Mouse (Mus musculus): ENCODE measurements around the gene Olfr1274-ps. TPM values are rescaled to one million over a fixed set of nuclear protein-coding genes. Genes with fewer than 3 reads are reported as not detected.
"Not testable (repeated sequence)": the region's sequence is repeated elsewhere in the genome, so short reads cannot be mapped to it uniquely, and the experiment has no call there.

The Olfr1274-ps gene
- total RNA-seq (2021) = not detected

DNA sequence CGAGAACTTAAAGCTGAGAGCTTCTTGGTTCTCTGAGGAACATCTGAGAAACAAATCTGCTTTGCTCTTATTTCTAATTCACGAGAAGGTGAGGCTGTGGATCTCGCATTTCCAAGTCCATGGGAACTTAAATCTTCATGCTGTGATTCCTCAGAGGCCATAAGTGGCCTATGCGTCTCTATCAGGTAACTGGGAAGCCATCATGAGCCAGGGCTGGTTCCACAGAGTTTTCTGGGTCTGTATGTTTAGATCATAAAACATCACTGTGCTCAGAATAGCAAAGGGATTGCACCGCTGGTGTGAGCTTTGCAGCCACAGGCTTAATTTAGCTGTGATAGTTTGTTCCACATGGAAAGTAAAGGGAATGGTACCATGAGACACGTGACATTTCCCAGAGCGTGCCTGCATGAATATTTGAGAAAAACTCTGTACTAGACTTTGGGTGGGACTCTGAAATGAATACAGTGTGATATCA, at the start of gene Olfr1274-ps:
Gene Olfr1274-ps (plus strand): TSS at position 51 of the 475 bp plus-strand sequence.
- not testable (repeated sequence) for DNase-seq (ENCODE audit: extremely low spot score in 1 of 2, low spot score in 1 of 2)

DNA sequence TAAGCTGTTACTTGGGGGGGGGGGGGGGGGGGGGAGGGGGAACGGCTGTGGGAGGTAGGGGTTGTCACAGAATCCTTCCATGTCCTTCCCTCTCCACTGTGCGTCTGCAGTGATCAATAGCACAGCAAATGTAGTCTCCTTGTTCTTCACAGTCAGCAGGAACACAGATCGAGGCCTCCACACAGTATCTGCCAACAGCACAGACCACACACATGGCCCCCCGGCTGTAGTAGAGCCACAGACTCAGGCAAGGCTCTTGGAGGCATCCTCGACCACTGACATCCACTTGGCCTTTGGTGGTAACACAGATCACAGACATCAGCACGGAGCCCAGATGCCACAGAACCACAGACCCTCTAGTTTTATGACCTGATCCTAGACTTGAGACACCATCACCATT, 47.4 kb upstream of the Olfr1274-ps start:
- DNase-seq (ENCODE audit: extremely low spot score in 1 of 2, low spot score in 1 of 2) = not testable (repeated sequence)

DNA sequence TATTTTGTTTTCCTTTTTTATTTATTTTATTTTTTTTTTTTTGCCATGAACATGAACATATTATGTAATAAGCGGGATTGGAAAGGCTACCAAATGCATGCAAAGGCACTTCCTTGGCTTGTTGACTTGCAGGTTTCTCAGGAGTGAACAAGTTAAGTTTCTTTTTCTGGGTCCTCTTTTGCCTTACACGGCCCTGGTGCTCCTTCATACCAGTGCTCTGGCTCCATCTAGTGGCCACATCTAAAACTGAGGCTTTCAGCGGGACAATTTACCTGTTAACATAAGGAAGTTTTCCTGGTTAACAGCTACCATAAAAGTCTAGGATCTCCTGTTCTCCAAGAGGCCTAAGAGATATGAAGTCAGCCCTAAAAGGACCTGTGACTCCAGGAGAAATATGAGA, 46.9 kb upstream of the Olfr1274-ps start:
- not testable (repeated sequence) for DNase-seq (ENCODE audit: extremely low spot score in 1 of 2, low spot score in 1 of 2)

DNA sequence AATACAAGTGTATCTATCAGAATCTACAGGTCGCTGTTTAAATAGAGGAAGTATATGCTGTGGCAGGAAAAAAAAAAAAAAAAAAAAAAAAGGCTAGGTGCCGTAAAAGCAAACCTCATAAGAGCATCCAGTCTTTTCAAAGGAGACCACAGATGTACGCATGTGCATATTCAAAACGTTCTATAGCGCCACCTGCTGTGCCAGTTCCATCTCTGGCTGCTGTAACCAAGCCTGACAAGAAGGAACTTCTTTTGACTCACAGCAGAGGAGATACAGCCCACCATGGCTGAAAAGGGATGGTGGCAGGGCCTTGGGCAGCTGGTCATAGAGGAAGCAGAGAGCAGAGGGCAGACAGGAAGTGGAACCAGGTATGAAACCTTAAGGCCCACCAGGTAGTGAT, 39.3 kb upstream of the Olfr1274-ps start:
- DNase-seq (ENCODE audit: extremely low spot score in 1 of 2, low spot score in 1 of 2) = not testable (repeated sequence)

DNA sequence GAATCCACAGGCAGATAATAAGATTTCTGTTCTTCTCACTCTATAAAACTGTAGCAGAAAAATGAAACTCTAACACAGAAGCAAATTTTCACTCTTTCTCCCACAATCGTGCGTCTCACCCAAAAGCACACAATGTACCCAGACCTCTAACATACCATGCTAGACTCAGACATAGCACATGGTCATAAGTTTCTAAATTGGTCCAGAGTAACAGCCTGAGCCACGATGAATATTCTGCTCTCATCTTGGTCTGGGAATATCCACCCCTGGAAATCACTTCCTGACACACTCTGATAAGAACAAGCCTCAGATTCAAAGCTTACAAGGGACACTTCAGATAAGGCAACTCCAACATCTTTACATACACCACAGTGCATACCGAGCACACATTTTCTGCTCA, 38.3 kb upstream of the Olfr1274-ps start:
- not testable (repeated sequence) for DNase-seq (ENCODE audit: extremely low spot score in 1 of 2, low spot score in 1 of 2)

DNA sequence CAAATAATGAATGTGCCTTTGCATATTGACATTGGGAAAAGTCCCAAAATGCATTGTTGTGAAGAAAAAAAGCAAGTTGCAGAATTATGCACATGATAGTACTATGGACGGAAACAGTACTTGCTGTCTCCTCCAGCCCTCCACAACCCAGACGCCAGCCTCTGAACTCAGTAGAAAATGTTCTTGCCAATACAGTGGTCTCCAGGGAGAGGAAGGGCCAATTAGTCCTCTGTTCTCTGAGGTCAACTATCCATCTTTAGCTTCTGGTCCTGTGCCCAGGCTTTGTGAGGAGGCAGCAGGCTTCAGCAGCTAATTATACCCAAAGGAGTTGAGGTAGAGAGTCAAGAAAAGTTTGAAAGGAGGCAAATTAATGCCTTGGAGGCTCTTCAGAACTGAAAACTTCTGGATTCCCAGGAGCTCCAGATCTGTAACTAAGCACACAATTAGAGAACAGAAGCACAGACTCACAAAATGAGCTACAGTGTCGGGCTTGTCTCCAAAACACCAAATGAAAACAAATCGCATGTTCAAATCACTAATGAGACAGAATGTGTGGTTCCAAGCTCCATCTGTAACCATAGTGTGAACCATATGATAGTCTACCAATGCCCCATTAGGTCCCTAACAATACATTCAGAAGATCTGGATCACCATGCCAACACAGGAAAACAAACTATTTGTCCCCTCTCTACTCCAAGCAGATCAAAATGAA, 15.8 kb downstream of the Olfr1274-ps start:
- DNase-seq (ENCODE audit: extremely low spot score in 1 of 2, low spot score in 1 of 2) = not testable (repeated sequence)

DNA sequence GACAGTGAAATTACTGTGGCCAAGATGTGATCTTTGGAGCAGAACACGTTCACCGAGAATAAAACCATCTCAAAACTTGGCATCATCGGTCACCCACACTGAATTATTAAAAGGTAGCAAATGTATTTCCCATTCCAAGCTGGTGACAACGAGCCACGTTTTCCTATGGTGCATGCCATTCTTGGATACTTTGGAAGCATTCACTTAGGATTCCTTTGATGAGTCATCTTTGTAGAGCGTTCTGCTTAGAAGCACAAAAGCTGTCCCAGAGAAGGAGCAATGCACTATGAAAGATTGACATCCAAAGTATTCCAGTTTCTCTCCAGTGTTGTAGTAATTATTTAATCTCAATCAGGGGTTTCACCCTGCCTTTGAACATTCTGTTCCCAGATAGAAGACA, 23.8 kb downstream of the Olfr1274-ps start:
- DNase-seq (ENCODE audit: extremely low spot score in 1 of 2, low spot score in 1 of 2) = not testable (repeated sequence)

DNA sequence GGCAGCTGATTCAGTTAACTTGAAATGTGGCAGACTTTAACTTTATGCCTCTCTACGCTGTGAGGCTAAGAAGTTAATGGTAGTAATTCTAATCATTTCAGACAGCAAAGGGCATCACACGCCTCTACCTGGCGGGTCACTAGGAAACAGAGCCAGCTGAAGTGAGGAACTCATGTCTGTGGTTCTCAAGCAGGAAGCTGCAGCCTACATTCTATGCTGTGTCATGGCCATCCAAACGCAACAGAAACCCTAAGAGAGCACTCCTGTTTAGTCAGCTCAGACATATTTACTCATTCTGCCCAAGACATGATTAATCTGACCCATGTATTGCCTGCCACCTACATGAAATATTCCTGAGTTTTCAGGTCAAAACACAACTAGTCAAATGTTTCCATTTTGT, 26.5 kb downstream of the Olfr1274-ps start:
- not testable (repeated sequence) for DNase-seq (ENCODE audit: extremely low spot score in 1 of 2, low spot score in 1 of 2)

DNA sequence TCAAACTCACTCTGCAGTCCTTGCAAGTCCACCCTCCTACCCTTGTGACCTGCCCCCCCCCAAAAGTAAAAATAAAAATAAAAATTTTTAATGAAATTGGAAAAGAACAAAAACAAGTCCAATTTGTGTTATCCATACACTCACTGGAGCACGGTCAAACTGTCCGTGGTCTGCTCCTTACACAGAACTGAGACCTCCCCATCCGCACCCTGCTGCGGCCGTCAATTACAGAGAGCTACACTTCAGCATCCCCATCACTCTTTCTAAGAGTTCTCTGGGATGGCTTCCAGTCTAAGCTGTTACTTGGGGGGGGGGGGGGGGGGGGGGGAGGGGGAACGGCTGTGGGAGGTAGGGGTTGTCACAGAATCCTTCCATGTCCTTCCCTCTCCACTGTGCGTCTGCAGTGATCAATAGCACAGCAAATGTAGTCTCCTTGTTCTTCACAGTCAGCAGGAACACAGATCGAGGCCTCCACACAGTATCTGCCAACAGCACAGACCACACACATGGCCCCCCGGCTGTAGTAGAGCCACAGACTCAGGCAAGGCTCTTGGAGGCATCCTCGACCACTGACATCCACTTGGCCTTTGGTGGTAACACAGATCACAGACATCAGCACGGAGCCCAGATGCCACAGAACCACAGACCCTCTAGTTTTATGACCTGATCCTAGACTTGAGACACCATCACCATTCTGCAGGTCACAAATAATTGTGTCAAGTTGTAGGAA, 30.7 kb downstream of the Olfr1274-ps start:
- DNase-seq (ENCODE audit: extremely low spot score in 1 of 2, low spot score in 1 of 2) = not testable (repeated sequence)

DNA sequence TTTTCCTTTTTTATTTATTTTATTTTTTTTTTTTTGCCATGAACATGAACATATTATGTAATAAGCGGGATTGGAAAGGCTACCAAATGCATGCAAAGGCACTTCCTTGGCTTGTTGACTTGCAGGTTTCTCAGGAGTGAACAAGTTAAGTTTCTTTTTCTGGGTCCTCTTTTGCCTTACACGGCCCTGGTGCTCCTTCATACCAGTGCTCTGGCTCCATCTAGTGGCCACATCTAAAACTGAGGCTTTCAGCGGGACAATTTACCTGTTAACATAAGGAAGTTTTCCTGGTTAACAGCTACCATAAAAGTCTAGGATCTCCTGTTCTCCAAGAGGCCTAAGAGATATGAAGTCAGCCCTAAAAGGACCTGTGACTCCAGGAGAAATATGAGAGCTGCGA, 31.3 kb downstream of the Olfr1274-ps start:
- not testable (repeated sequence) for DNase-seq (ENCODE audit: extremely low spot score in 1 of 2, low spot score in 1 of 2)

DNA sequence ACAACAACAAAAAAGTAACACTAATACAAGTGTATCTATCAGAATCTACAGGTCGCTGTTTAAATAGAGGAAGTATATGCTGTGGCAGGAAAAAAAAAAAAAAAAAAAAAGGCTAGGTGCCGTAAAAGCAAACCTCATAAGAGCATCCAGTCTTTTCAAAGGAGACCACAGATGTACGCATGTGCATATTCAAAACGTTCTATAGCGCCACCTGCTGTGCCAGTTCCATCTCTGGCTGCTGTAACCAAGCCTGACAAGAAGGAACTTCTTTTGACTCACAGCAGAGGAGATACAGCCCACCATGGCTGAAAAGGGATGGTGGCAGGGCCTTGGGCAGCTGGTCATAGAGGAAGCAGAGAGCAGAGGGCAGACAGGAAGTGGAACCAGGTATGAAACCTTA, 39.0 kb downstream of the Olfr1274-ps start:
- DNase-seq (ENCODE audit: extremely low spot score in 1 of 2, low spot score in 1 of 2) = not testable (repeated sequence)

DNA sequence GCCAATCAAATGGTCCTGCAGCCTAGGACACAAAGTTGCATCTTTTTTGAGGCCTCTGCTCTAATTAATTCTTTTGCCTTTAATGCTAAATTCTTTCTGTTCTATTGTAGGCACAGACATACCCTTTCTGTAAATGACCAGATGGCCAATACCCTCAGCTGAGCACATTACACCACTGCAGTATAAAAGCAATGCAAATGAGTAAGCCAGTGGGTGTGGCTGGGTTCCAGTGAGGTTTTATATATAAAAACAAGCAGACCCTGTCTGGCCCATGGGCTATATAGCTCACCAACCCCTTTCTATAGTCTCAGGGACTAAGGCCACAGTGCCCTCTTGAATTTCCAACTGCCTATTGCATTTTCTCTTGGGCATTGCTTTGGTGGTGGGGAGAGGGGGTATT, 41.7 kb downstream of the Olfr1274-ps start:
- not testable (repeated sequence) for DNase-seq (ENCODE audit: extremely low spot score in 1 of 2, low spot score in 1 of 2)

DNA sequence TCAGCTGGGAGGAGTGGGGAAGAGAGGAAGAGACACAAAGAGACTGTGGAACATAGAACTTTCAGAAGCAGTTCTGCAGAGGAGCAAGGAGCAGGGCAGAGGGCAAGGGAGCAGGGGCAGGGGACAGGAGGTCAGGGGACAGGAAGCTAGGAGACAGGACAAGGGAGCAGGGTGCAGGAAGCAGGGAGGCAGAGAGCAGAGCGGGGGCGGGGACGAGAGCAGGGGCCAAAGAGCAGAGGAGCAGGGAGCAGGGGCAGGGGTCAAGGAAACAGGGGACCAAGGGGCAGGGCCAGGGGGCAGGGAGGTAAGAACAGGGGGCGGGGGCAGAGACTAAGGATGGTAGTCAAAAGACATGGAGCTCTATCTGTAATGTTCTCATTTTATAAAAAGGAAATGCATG, 43.3 kb downstream of the Olfr1274-ps start:
- not testable (repeated sequence) for DNase-seq (ENCODE audit: extremely low spot score in 1 of 2, low spot score in 1 of 2)

DNA sequence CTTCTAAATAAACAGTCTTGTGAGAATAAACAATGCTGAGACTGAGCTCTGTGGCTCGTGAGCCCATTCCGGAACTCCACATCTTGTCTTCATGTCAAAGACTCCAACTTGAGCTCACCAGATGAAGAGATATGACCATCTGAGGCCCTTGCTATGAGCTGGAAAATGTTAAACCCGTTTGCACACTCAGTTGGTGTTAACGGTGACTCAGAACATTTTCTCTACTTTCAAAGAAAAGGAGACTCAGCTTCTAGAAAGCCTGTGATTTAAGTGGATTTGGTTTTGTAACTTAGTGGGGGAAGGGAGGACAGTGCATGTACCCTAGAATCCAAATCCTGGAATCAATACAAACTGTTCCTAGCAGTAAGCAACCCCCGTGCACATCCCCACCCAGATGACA, 45.3 kb downstream of the Olfr1274-ps start:
- DNase-seq (ENCODE audit: extremely low spot score in 1 of 2, low spot score in 1 of 2) = no peak

DNA sequence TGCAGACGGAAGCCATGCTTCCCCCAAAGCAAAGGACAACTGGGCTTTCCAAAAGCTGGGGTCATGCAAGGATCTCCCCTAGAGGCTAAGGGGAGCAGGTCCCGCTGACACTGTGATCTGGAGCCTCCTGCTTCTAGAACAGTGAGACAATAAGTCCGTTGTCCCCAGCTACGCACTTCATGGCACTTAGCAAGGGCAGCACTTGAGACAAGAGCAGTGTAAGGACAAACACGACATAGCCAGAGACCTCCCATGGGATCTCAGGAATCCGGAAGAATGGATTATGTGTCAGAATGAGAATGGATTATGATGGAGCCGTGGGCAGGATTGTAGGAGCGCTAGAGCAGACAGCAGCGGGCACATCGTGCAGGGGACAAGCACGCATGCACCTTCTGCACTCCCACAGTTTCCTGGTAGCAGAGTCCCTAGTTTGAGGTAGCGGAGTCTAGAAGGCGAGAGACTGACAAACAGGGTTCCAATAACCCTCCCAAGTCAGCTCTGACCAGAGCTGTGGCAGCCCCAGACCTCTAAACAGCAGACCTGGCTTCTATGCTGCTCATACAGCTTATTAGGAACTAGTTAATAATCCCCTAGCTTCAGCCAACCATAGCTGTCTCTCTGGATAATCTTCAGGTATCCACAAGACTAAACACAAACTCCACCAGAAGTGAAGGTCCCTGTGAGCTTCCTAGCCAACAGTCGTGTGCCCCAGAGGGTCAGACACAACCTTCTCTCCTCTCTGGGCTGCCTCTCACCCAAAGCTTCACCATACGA, 50.7 kb downstream of the Olfr1274-ps start:
- DNase-seq (ENCODE audit: extremely low spot score in 1 of 2, low spot score in 1 of 2) = no peak

DNA sequence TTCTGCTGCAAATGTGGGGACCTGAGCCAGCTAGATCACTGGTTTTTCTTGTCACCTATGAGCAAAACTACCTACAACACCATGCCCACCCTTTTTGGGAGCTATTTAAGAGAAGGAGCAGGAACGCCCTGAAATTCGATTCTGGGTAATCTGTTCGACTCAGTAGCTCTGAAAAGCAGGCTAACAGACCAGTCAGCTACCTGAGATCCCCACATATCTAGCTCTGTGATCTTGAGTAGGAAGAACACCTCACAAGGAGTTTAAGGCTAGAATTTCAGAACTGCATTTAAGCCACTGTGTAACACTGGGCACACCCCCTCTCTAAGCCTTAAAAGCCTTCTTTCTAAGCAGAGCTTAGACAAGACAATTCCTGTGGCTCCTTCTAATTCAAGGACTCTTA, 53.9 kb downstream of the Olfr1274-ps start:
- no peak for DNase-seq (ENCODE audit: extremely low spot score in 1 of 2, low spot score in 1 of 2)

Other genes with a start within 250 kb of the Olfr1274-ps start
- not detected for gene Olfr1270, start 245.6 kb upstream of the Olfr1274-ps start, total RNA-seq (2021)
- gene Olfr1506, start 174.2 kb upstream of the Olfr1274-ps start, total RNA-seq (2021) = under 1 TPM in 1 of 2 experiments, not detected in 1; 0.10 TPM
- not detected for gene Olfr142, start 141.1 kb upstream of the Olfr1274-ps start, total RNA-seq (2021)
- gene Olfr1271, start 127.7 kb upstream of the Olfr1274-ps start, total RNA-seq (2021) = not detected
- gene Olfr1272, start 105.8 kb upstream of the Olfr1274-ps start, total RNA-seq (2021) = not detected
- under 1 TPM in 1 of 2 experiments, not detected in 1; 0.26 TPM for gene Gm13769, start 76.5 kb upstream of the Olfr1274-ps start, total RNA-seq (2021)
- gene Ptprj, start 182.0 kb downstream of the Olfr1274-ps start, total RNA-seq (2021) = 100 to 1,000 TPM; 118 to 129 TPM